Mouse (Mus musculus): ENCODE results near the gene Ly6g6e.

DNA sequence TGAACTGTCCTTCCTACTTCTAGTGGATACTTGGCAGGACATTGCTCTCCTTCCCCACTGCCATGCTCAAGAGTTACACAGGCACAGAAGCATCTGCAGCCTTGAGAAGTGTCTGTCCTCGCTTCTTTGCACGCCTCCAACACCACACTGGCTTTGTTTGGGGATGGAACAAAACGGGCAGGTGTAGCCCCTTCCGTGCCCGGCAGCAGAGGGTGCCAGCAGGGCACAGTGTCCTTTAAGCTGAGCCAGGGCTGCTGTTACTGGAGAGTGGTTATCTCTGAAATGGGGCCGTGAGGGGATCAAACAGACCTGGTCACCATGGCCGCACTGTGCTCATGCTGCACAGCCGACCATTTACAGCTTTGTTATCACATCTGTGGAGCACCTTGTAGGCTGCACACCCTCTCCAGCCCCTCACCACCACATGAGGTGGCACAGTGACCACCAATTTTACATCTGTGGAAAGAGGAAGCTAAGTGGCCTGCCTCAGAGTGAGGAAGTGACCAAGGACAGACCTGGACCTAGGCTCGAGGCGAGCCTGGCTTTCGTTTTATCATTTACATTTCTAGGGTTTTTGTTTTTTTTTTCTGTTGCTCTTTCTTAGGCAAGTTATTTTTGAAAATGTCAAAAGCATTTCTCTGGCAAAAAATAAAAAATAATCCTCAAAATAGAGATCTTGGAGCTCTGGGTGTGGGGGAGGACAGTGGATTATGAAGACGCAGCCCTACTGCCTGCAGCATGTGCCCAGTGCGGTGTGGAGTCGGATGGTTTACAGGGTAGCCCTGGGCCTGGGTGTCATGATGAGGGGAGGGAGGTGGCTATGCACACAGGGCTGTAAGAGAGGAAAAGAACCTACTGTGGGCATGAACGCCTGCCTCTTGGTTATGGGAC is 18.0 kb downstream of the Ly6g6e start:
- TF ChIP-seq ZC3H11A (IDR thresholded peaks at IDR 0.05; ENCODE audit: low read depth, low read length) (no peak), POLR2AphosphoS2 (IDR thresholded peaks at IDR 0.05; ENCODE audit: low read length) (no peak), EP300 (IDR thresholded peaks at IDR 0.05; ENCODE audit: low read depth in 1 of 2, low read length in 2 of 2) (no peak), POLR2A (IDR thresholded peaks at IDR 0.05; ENCODE audit: control insufficient read depth in 1 of 2, insufficient read depth in 1 of 2, low read depth in 1 of 2, low read length in 2 of 2, poor library complexity in 1 of 2) (no peak), CTCF (IDR thresholded peaks at IDR 0.05 in 2 of 3, conservative IDR thresholded peaks at IDR 0.05 in 1 of 3; ENCODE audit: control insufficient read depth in 1 of 3, insufficient read depth in 1 of 3, low read depth in 2 of 3, low read length in 3 of 3, poor library complexity in 1 of 3, severe bottlenecking in 1 of 3) (no peak), ZKSCAN1 (IDR thresholded peaks at IDR 0.05; ENCODE audit: low read depth, low read length) (no peak), ELF1 (IDR thresholded peaks at IDR 0.05; ENCODE audit: low read depth, low read length) (no peak), TCF12 (IDR thresholded peaks at IDR 0.05; ENCODE audit: low read depth, low read length) (no peak)
